Mouse (Mus musculus): ENCODE results near the gene Hoxb13. TPM values are rescaled to one million over a fixed set of nuclear protein-coding genes. Genes with fewer than 3 reads are reported as not detected.

The Hoxb13 gene
- polyA plus RNA-seq, 1 experiment from 2014 or later = not detected

GRCm38 (mm10) chr11:96204351-96204750 is 10.2 kb downstream of the Hoxb13 start:
- H3K4me2 ChIP-seq (ENCODE audit: low read length) = no peak overlapping the region
- no peak overlapping the region for H3K4me3 ChIP-seq (ENCODE audit: low read depth, low read length)
- H3K36me3 ChIP-seq (ENCODE audit: control insufficient read depth, insufficient read depth, low read length) = no peaks in the 10 kb centered on the region
- peaks cover 100% of the 10 kb centered on the region for H3K27me3 ChIP-seq (replicated peaks; ENCODE audit: control insufficient read depth, insufficient read depth, low read length)
- H3K9me3 ChIP-seq (ENCODE audit: control insufficient read depth, low read length) = no peaks in the 10 kb centered on the region
- no peak for DNase-seq (ENCODE audit: low spot score)
- no peaks in the 10 kb centered on the region for H3K4me1 ChIP-seq (replicated peaks; ENCODE audit: control insufficient read depth, insufficient read depth, low read length)
- WGBS = 3% methylated on average over 11 of the region's 11 CpGs
- no peak for ATAC-seq (replicated peaks; ENCODE audit: low FRiP score, low TSS enrichment, low read depth)
- no peak overlapping the region for H3K27ac ChIP-seq (ENCODE audit: low read depth)
- no peak overlapping the region for H3K9ac ChIP-seq (ENCODE audit: low read length)

GRCm38 (mm10) chr11:96205426-96206131 is 11.5 kb downstream of the Hoxb13 start:
- no peak overlapping the region for H3K27ac ChIP-seq (ENCODE audit: low read depth)
- H3K4me1 ChIP-seq (replicated peaks; ENCODE audit: control insufficient read depth, insufficient read depth, low read length) = no peaks in the 10 kb centered on the region
- no peak overlapping the region for H3K4me2 ChIP-seq (ENCODE audit: low read length)
- ATAC-seq (replicated peaks; ENCODE audit: low FRiP score, low TSS enrichment, low read depth) (no peak), DNase-seq (ENCODE audit: low spot score) (no peak)
- H3K36me3 ChIP-seq (ENCODE audit: control insufficient read depth, insufficient read depth, low read length) = no peaks in the 10 kb centered on the region
- peaks cover 91% of the 10 kb centered on the region for H3K27me3 ChIP-seq (replicated peaks; ENCODE audit: control insufficient read depth, insufficient read depth, low read length)
- no peak overlapping the region for H3K9ac ChIP-seq (ENCODE audit: low read length)
- WGBS = 4% methylated on average over 15 of the region's 15 CpGs
- H3K9me3 ChIP-seq (ENCODE audit: control insufficient read depth, low read length) = no peaks in the 10 kb centered on the region
- no peak overlapping the region for H3K4me3 ChIP-seq (ENCODE audit: low read depth, low read length)

GRCm38 (mm10) chr11:96223813-96224212 is 29.7 kb downstream of the Hoxb13 start:
- no peak for DNase-seq (ENCODE audit: low spot score)
- no peak overlapping the region for H3K4me3 ChIP-seq (ENCODE audit: low read depth, low read length)
- H3K27me3 ChIP-seq (replicated peaks; ENCODE audit: control insufficient read depth, insufficient read depth, low read length) = no peaks in the 10 kb centered on the region
- H3K4me1 ChIP-seq (replicated peaks; ENCODE audit: control insufficient read depth, insufficient read depth, low read length) = no peaks in the 10 kb centered on the region
- H3K27ac ChIP-seq (ENCODE audit: low read depth) = no peak overlapping the region
- 0 out of 2 replicates have a peak, but pooled peaks cover 6% of the 10 kb centered on the region for H3K9me3 ChIP-seq (ENCODE audit: control insufficient read depth, low read length)
- no peak overlapping the region for H3K4me2 ChIP-seq (ENCODE audit: low read length)
- ATAC-seq (replicated peaks; ENCODE audit: low FRiP score, low TSS enrichment, low read depth) = no peak
- WGBS = 41% methylated on average over 2 of the region's 2 CpGs
- H3K9ac ChIP-seq (ENCODE audit: low read length) = no peak overlapping the region
- H3K36me3 ChIP-seq (ENCODE audit: control insufficient read depth, insufficient read depth, low read length) = no peaks in the 10 kb centered on the region

GRCm38 (mm10) chr11:96227676-96228075 is 33.6 kb downstream of the Hoxb13 start:
- DNase-seq (ENCODE audit: low spot score) (no peak), ATAC-seq (replicated peaks; ENCODE audit: low FRiP score, low TSS enrichment, low read depth) (no peak)
- 75% methylated on average over 9 of the region's 9 CpGs for WGBS

GRCm38 (mm10) chr11:96234906-96235305 is 40.8 kb downstream of the Hoxb13 start:
- no peak overlapping the region for H3K4me2 ChIP-seq (ENCODE audit: low read length)
- H3K4me1 ChIP-seq (replicated peaks; ENCODE audit: control insufficient read depth, insufficient read depth, low read length) = no peaks in the 10 kb centered on the region
- H3K9ac ChIP-seq (ENCODE audit: low read length) = no peak overlapping the region
- no peak overlapping the region for H3K27ac ChIP-seq (ENCODE audit: low read depth)
- 3% methylated on average over 12 of the region's 12 CpGs for WGBS
- H3K9me3 ChIP-seq (ENCODE audit: control insufficient read depth, low read length) = no peaks in the 10 kb centered on the region
- H3K36me3 ChIP-seq (ENCODE audit: control insufficient read depth, insufficient read depth, low read length) = no peaks in the 10 kb centered on the region
- DNase-seq (ENCODE audit: low spot score) = peak; percentile 80
- no peak for ATAC-seq (replicated peaks; ENCODE audit: low FRiP score, low TSS enrichment, low read depth)
- H3K4me3 ChIP-seq (ENCODE audit: low read depth, low read length) = no peak overlapping the region
- peaks cover 18% of the 10 kb centered on the region for H3K27me3 ChIP-seq (replicated peaks; ENCODE audit: control insufficient read depth, insufficient read depth, low read length)

More at GRCm38 (mm10) chr11:96227676-96228075, 33.6 kb downstream of the Hoxb13 start:
- Histone ChIP-seq H3K36me3 (ENCODE audit: control insufficient read depth, insufficient read depth, low read length) (no peaks in the 10 kb centered on the region), H3K27me3 (replicated peaks; ENCODE audit: control insufficient read depth, insufficient read depth, low read length) (0 out of 2 replicates have a peak, but pooled peaks cover 4% of the 10 kb centered on the region), H3K9me3 (ENCODE audit: control insufficient read depth, low read length) (no peaks in the 10 kb centered on the region), H3K4me2 (ENCODE audit: low read length) (no peak overlapping the region), H3K4me3 (ENCODE audit: low read depth, low read length) (no peak overlapping the region), H3K4me1 (replicated peaks; ENCODE audit: control insufficient read depth, insufficient read depth, low read length) (no peaks in the 10 kb centered on the region), H3K9ac (ENCODE audit: low read length) (no peak overlapping the region), H3K27ac (ENCODE audit: low read depth) (no peak overlapping the region)

GRCm38 (mm10) chr11:96240211-96240610 is 46.1 kb downstream of the Hoxb13 start:
- no peak for ATAC-seq (replicated peaks; ENCODE audit: low FRiP score, low TSS enrichment, low read depth)
- H3K9me3 ChIP-seq (ENCODE audit: control insufficient read depth, low read length) = no peaks in the 10 kb centered on the region
- H3K4me1 ChIP-seq (replicated peaks; ENCODE audit: control insufficient read depth, insufficient read depth, low read length) = no peaks in the 10 kb centered on the region
- no peak overlapping the region for H3K4me3 ChIP-seq (ENCODE audit: low read depth, low read length)
- 2% methylated on average over 7 of the region's 7 CpGs for WGBS
- DNase-seq (ENCODE audit: low spot score) = peak; percentile 86
- no peak overlapping the region for H3K9ac ChIP-seq (ENCODE audit: low read length)
- no peaks in the 10 kb centered on the region for H3K36me3 ChIP-seq (ENCODE audit: control insufficient read depth, insufficient read depth, low read length)
- H3K27ac ChIP-seq (ENCODE audit: low read depth) = no peak overlapping the region
- peaks cover 10% of the 10 kb centered on the region; the same call in 1 of the 2 replicates for H3K27me3 ChIP-seq (replicated peaks; ENCODE audit: control insufficient read depth, insufficient read depth, low read length)
- no peak overlapping the region for H3K4me2 ChIP-seq (ENCODE audit: low read length)

Other genes starting within 250 kb of the Hoxb13 start
- 35.7 and 38.6 TPM in 2 replicates for gene Igf2bp1, start 188.4 kb upstream of the Hoxb13 start, polyA plus RNA-seq (2014; fragmentation: Nextera tagmentation; extraction: Ambion mirVana)
- 2.2 TPM in 1 of 2 replicates, not detected in the other for gene Gip, start 169.8 kb upstream of the Hoxb13 start, polyA plus RNA-seq (2014; fragmentation: Nextera tagmentation; extraction: Ambion mirVana)
- gene Snf8, start 159.4 kb upstream of the Hoxb13 start, polyA plus RNA-seq (2014; fragmentation: Nextera tagmentation; extraction: Ambion mirVana) = 37.1 and 39.3 TPM in 2 replicates
- 33.5 and 33.9 TPM in 2 replicates for gene Ube2z, start 128.9 kb upstream of the Hoxb13 start, polyA plus RNA-seq (2014; fragmentation: Nextera tagmentation; extraction: Ambion mirVana)
- 943 and 1,086 TPM in 2 replicates for gene Atp5g1, start 118.6 kb upstream of the Hoxb13 start, polyA plus RNA-seq (2014; fragmentation: Nextera tagmentation; extraction: Ambion mirVana)
- 0.11 TPM in 1 of 2 replicates, not detected in the other for gene Calcoco2, start 82.4 kb upstream of the Hoxb13 start, polyA plus RNA-seq (2014; fragmentation: Nextera tagmentation; extraction: Ambion mirVana)
- 0.15 and 0.22 TPM in 2 replicates for gene Ttll6, start 60.5 kb upstream of the Hoxb13 start, polyA plus RNA-seq (2014; fragmentation: Nextera tagmentation; extraction: Ambion mirVana)
- gene Hoxb9, start 77.1 kb downstream of the Hoxb13 start, polyA plus RNA-seq (2014; fragmentation: Nextera tagmentation; extraction: Ambion mirVana) = 1.0 and 1.1 TPM in 2 replicates
- gene Hoxb8, start 87.6 kb downstream of the Hoxb13 start, polyA plus RNA-seq (2014; fragmentation: Nextera tagmentation; extraction: Ambion mirVana) = 1.5 and 1.7 TPM in 2 replicates
- gene Hoxb7, start 92.3 kb downstream of the Hoxb13 start, polyA plus RNA-seq (2014; fragmentation: Nextera tagmentation; extraction: Ambion mirVana) = 11.7 and 13.2 TPM in 2 replicates
- gene Hoxb6, start 98.2 kb downstream of the Hoxb13 start, polyA plus RNA-seq (2014; fragmentation: Nextera tagmentation; extraction: Ambion mirVana) = 18.1 and 24.1 TPM in 2 replicates
- gene Hoxb5, start 109.0 kb downstream of the Hoxb13 start, polyA plus RNA-seq (2014; fragmentation: Nextera tagmentation; extraction: Ambion mirVana) = 49.6 and 51.6 TPM in 2 replicates
- 3.5 and 3.8 TPM in 2 replicates for gene Hoxb4, start 124.0 kb downstream of the Hoxb13 start, polyA plus RNA-seq (2014; fragmentation: Nextera tagmentation; extraction: Ambion mirVana)
- gene Hoxb3, start 129.0 kb downstream of the Hoxb13 start, polyA plus RNA-seq (2014; fragmentation: Nextera tagmentation; extraction: Ambion mirVana) = 3.7 and 4.9 TPM in 2 replicates
- gene Hoxb2, start 156.2 kb downstream of the Hoxb13 start, polyA plus RNA-seq (2014; fragmentation: Nextera tagmentation; extraction: Ambion mirVana) = 22.9 and 27.9 TPM in 2 replicates
- 0.36 and 0.42 TPM in 2 replicates for gene Hoxb1, start 171.4 kb downstream of the Hoxb13 start, polyA plus RNA-seq (2014; fragmentation: Nextera tagmentation; extraction: Ambion mirVana)